Mouse (Mus musculus): ENCODE measurements around the gene P2ry14.

- TF ChIP-seq CTCF (IDR thresholded peaks at IDR 0.05; ENCODE audit: low read depth, low read length): no peak
- no peak for TF ChIP-seq GATA1 (IDR thresholded peaks at IDR 0.05; ENCODE audit: borderline replicate concordance, low read length)
- TF ChIP-seq POLR2AphosphoS5 (IDR thresholded peaks at IDR 0.05; ENCODE audit: insufficient replicate concordance, low read depth, low read length): no peak
These were observed 15.1 kb upstream of the P2ry14 start for GRCm38 (mm10) chr3:59168476-59168875.

Measured in G1E (cell line).